Mouse (Mus musculus) thymus, adult 2 months (tissue): Measurements from ENCODE around the gene Igf2bp1.

ENCODE experiments used
- CTCF ChIP-seq: fragments of 200-500 bp; IDR thresholded peaks from 2 replicates; pipeline ENCODE4 v1.5.1; 2012; ENCODE audit warnings: mild to moderate bottlenecking, control low read depth, low read length, moderate library complexity, borderline replicate concordance; ENCODE audit not compliant: control insufficient read depth, poor library complexity, insufficient read depth; ENCODE audit errors: extremely low read depth
- POLR2A ChIP-seq: fragments of 200-500 bp; IDR thresholded peaks from 2 replicates; pipeline ENCODE4 v1.6.1; 2012; ENCODE audit warnings: mild to moderate bottlenecking, low read length, control low read depth, moderate library complexity; ENCODE audit not compliant: control insufficient read depth, poor library complexity, insufficient read depth; ENCODE audit errors: extremely low read depth

DNA sequence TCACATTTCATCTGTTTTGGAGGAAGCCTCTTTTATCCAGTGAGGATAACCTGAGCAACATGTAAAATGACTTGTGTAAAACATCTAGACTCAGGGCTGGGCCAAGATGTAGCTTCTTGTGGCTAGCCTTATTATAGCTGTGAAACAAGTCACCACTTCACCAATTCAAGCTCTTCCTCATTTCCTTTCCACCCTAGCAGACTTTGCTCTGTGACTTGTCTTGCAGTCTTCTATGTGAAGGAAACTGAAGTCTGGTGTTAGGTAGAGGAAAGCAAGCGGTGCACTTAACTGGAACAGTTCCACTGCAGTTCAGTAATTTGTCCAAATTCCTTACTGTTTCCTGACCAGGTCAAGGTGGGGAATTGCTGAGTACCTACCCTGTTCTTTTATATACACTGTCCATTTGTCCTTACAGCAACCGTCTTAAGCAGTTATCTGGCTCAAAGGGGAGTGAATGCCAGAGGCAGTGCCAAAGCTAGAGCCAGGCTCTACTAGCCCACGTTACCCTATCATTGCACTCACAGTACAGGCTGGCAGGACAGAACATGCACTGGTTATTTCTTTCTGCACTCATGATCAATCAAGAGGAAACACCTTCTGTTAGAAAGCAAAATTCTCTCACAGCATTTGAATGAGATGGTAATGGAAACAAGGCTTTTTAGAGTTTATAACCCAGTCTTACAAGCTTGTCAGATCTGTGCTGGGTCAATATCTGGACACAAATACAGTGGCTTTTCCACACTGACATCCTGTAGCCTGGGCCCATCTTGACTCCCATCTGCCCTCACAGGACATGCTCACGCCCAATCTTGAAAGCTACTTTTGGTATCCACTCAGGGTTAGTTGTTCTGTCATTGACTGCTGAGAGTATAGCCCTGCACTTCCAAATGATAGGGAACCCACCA, 42.0 kb upstream of the Igf2bp1 start:
- TF ChIP-seq POLR2A (no peak), CTCF (no peak)
